Mouse (Mus musculus) MEL (cell line): ENCODE results near the gene Entpd5. TPM values are rescaled to one million over a fixed set of nuclear protein-coding genes. Genes with fewer than 3 reads are reported as not detected.

Source experiments
- DNase-seq: peaks from one replicate; pipeline ENCODE4 v3.0.0; 2011; ENCODE audit warnings: low read depth, low spot score
- H3K27ac ChIP-seq: 2 replicates; pipeline ENCODE4 v1.5.1; 2012; ENCODE audit warnings: low read depth, mild to moderate bottlenecking, control low read depth, low read length, moderate library complexity; ENCODE audit not compliant: control insufficient read depth
- H3K27me3 ChIP-seq, 2 experiments: fragments of 150-350 bp in 1 of 2; sonication (generic) in 1 of 2; 2 replicates each; pipeline ENCODE4 v1.6.1; 2012; ENCODE audit warnings: low read length in 2 of 2, mild to moderate bottlenecking in 2 of 2, improper control_type of control experiment in 1 of 2, moderate library complexity in 1 of 2; ENCODE audit not compliant: insufficient read depth in 2 of 2, control insufficient read depth in 1 of 2
- H3K36me3 ChIP-seq, 2 experiments: 2 replicates each; pipeline ENCODE4 v1.6.1; 2012 to 2014; ENCODE audit warnings: low read length in 2 of 2, improper control_type of control experiment in 1 of 2, inconsistent platforms in 1 of 2, mild to moderate bottlenecking in 1 of 2; ENCODE audit not compliant: insufficient read depth in 2 of 2, control insufficient read depth in 1 of 2
- H3K4me1 ChIP-seq, 2 experiments: fragments of 150-350 bp in 1 of 2; sonication (generic) in 1 of 2; 2 replicates each; pipeline ENCODE4 v1.6.1; 2012; ENCODE audit warnings: low read length in 2 of 2, improper control_type of control experiment in 1 of 2, mild to moderate bottlenecking in 1 of 2; ENCODE audit not compliant: insufficient read depth in 2 of 2, control insufficient read depth in 1 of 2
- H3K4me3 ChIP-seq, 2 experiments: fragments of 150-350 bp in 1 of 2; sonication (generic) in 1 of 2; 2 replicates each; pipeline ENCODE4 v1.5.1; 2012; ENCODE audit warnings: low read depth in 2 of 2, low read length in 2 of 2, mild to moderate bottlenecking in 2 of 2, moderate library complexity in 2 of 2, control low read depth in 1 of 2, improper control_type of control experiment in 1 of 2; ENCODE audit not compliant: control insufficient read depth in 1 of 2, insufficient read depth in 1 of 2
- H3K79me2 ChIP-seq: 2 replicates; pipeline ENCODE4 v1.6.1; 2012; ENCODE audit warnings: mild to moderate bottlenecking, low read length, moderate library complexity; ENCODE audit not compliant: control insufficient read depth, poor library complexity, insufficient read depth
- H3K9ac ChIP-seq: 2 replicates; pipeline ENCODE4 v1.6.1; 2012; ENCODE audit warnings: low read depth, mild to moderate bottlenecking, control low read depth, low read length, moderate library complexity; ENCODE audit not compliant: control insufficient read depth, poor library complexity, severe bottlenecking
- H3K9me3 ChIP-seq: fragments of 150-350 bp; sonication (generic); replicated peaks from 2 replicates; pipeline ENCODE4 v1.6.1; 2012; ENCODE audit warnings: mild to moderate bottlenecking, low read length, improper control_type of control experiment, moderate library complexity; ENCODE audit not compliant: insufficient read depth
- BHLHE40 ChIP-seq: IDR thresholded peaks from 2 replicates; pipeline ENCODE4 v1.6.1; 2012; ENCODE audit warnings: low read depth, mild to moderate bottlenecking, inconsistent platforms, low read length, improper control_type of control experiment, borderline replicate concordance
- CHD2 ChIP-seq: IDR thresholded peaks from 2 replicates; pipeline ENCODE4 v1.6.1; 2011; ENCODE audit warnings: low read length, improper control_type of control experiment
- CTCF ChIP-seq, 3 experiments: IDR thresholded peaks in 2 of 3; conservative IDR thresholded peaks in 1 of 3; 2 replicates each; pipeline ENCODE4 v1.5.1; 2011 to 2012; ENCODE audit warnings: low read length in 3 of 3, low read depth in 2 of 3, mild to moderate bottlenecking in 2 of 3, improper control_type of control experiment in 1 of 3, inconsistent platforms in 1 of 3, mixed read lengths in 1 of 3, moderate library complexity in 1 of 3; ENCODE audit not compliant: control insufficient read depth in 1 of 3, insufficient read depth in 1 of 3, poor library complexity in 1 of 3, severe bottlenecking in 1 of 3
- ELF1 ChIP-seq: IDR thresholded peaks from 2 replicates; pipeline ENCODE4 v1.6.1; 2014; ENCODE audit warnings: low read depth, mild to moderate bottlenecking, inconsistent platforms, low read length, improper control_type of control experiment, moderate library complexity
- EP300 ChIP-seq, 2 experiments: IDR thresholded peaks; 2 replicates each; pipeline ENCODE4 v1.6.1; 2011; ENCODE audit warnings: improper control_type of control experiment in 2 of 2, low read length in 2 of 2, low read depth in 1 of 2, mild to moderate bottlenecking in 1 of 2
- GATA1 ChIP-seq: IDR thresholded peaks from 2 replicates; pipeline ENCODE4 v1.6.1; 2011; ENCODE audit warnings: low read depth, low read length, improper control_type of control experiment
- HCFC1 ChIP-seq: IDR thresholded peaks from 2 replicates; pipeline ENCODE4 v1.6.1; 2012; ENCODE audit warnings: low read depth, mild to moderate bottlenecking, inconsistent platforms, low read length, improper control_type of control experiment, moderate library complexity
- KAT2A ChIP-seq: conservative IDR thresholded peaks from 2 replicates; pipeline ENCODE4 v1.6.1; 2012; ENCODE audit warnings: low read depth, low read length, improper control_type of control experiment, inconsistent platforms
- MAX ChIP-seq: IDR thresholded peaks from 2 replicates; pipeline ENCODE4 v1.6.1; 2011; ENCODE audit warnings: low read length, improper control_type of control experiment
- MEF2A ChIP-seq: IDR thresholded peaks from 2 replicates; pipeline ENCODE4 v1.6.1; 2014; ENCODE audit warnings: low read depth, mild to moderate bottlenecking, inconsistent platforms, low read length, improper control_type of control experiment; ENCODE audit not compliant: poor library complexity, insufficient replicate concordance, severe bottlenecking; ENCODE audit errors: extremely low read depth
- MXI1 ChIP-seq: IDR thresholded peaks from 2 replicates; pipeline ENCODE4 v1.6.1; 2011; ENCODE audit warnings: mild to moderate bottlenecking, low read depth, low read length, improper control_type of control experiment
- MYB ChIP-seq: IDR thresholded peaks from 2 replicates; pipeline ENCODE4 v1.6.1; 2011; ENCODE audit warnings: mild to moderate bottlenecking, low read depth, low read length, improper control_type of control experiment
- MYC ChIP-seq: IDR thresholded peaks from 2 replicates; pipeline ENCODE4 v1.6.1; 2011; ENCODE audit warnings: low read depth, mild to moderate bottlenecking, low read length, improper control_type of control experiment, moderate library complexity
- NELFE ChIP-seq: IDR thresholded peaks from 2 replicates; pipeline ENCODE4 v1.6.1; 2011; ENCODE audit warnings: low read depth, low read length, improper control_type of control experiment
- NRF1 ChIP-seq: IDR thresholded peaks from 2 replicates; pipeline ENCODE4 v1.6.1; 2014; ENCODE audit warnings: low read depth, mild to moderate bottlenecking, inconsistent platforms, low read length, improper control_type of control experiment, moderate library complexity; ENCODE audit not compliant: poor library complexity, insufficient read depth, severe bottlenecking
- POLR2A ChIP-seq, 2 experiments: IDR thresholded peaks; 2 replicates each; pipeline ENCODE4 v1.6.1; 2011 to 2012; ENCODE audit warnings: low read length in 2 of 2, mild to moderate bottlenecking in 2 of 2, control low read depth in 1 of 2, improper control_type of control experiment in 1 of 2, low read depth in 1 of 2, moderate library complexity in 1 of 2; ENCODE audit not compliant: control insufficient read depth in 1 of 2, insufficient read depth in 1 of 2, poor library complexity in 1 of 2
- POLR2AphosphoS2 ChIP-seq: IDR thresholded peaks from 2 replicates; pipeline ENCODE4 v1.6.1; 2011; ENCODE audit warnings: low read length, improper control_type of control experiment
- RCOR1 ChIP-seq: IDR thresholded peaks from 2 replicates; pipeline ENCODE4 v1.6.1; 2012; ENCODE audit warnings: low read depth, mild to moderate bottlenecking, inconsistent platforms, low read length, improper control_type of control experiment
- SIN3A ChIP-seq: IDR thresholded peaks from 2 replicates; pipeline ENCODE4 v1.6.1; 2012; ENCODE audit warnings: low read length, improper control_type of control experiment, inconsistent platforms
- SMC3 ChIP-seq: IDR thresholded peaks from 2 replicates; pipeline ENCODE4 v1.6.1; 2011; ENCODE audit warnings: low read depth, low read length, improper control_type of control experiment
- TBP ChIP-seq: IDR thresholded peaks from 2 replicates; pipeline ENCODE4 v1.8.0; 2011; ENCODE audit warnings: low read depth, low read length, improper control_type of control experiment
- TCF12 ChIP-seq: IDR thresholded peaks from 2 replicates; pipeline ENCODE4 v1.6.1; 2014; ENCODE audit warnings: low read depth, mild to moderate bottlenecking, inconsistent platforms, low read length, improper control_type of control experiment, moderate library complexity
- USF1 ChIP-seq: IDR thresholded peaks from 2 replicates; pipeline ENCODE4 v1.6.1; 2014; ENCODE audit warnings: low read depth, mild to moderate bottlenecking, inconsistent platforms, low read length, improper control_type of control experiment, moderate library complexity
- ZKSCAN1 ChIP-seq: IDR thresholded peaks from 2 replicates; pipeline ENCODE4 v1.6.1; 2012; ENCODE audit warnings: low read depth, mild to moderate bottlenecking, inconsistent platforms, low read length, improper control_type of control experiment, moderate library complexity
- ZMIZ1 ChIP-seq: IDR thresholded peaks from 2 replicates; pipeline ENCODE4 v1.6.1; 2012; ENCODE audit warnings: low read depth, mild to moderate bottlenecking, inconsistent platforms, low read length, improper control_type of control experiment, moderate library complexity
- ZNF384 ChIP-seq: IDR thresholded peaks from 2 replicates; pipeline ENCODE4 v1.6.1; 2012; ENCODE audit warnings: low read depth, mild to moderate bottlenecking, inconsistent platforms, low read length, improper control_type of control experiment
- polyA plus RNA-seq, 2 experiments: library from polyadenylated mRNA; stranded (reverse) in 1 of 2; unstranded in 1 of 2; fragments of >175 nt in 1 of 2; fragments of >200 nt in 1 of 2; gene quantifications; 2 replicates each; pipeline versions ENCODE4 v1.2.1 to v1.2.4; 2012; ENCODE audit warnings: low replicate concordance in 2 of 2, low read depth in 1 of 2; ENCODE audit not compliant: insufficient read length in 2 of 2, insufficient read depth in 1 of 2, missing spikeins in 1 of 2
- total RNA-seq: library from RNA; depleted of rRNA; stranded (reverse); fragments of 300-350 nt; gene quantifications from 2 replicates; pipeline ENCODE4 v1.2.3, GENCODE M21; 2012

Entpd5 gene
- total and polyA plus RNA-seq, 3 experiments, result 5.7 to 12.8 TPM; not detected in 1

- peaks cover 0 to 36% of the 10 kb centered on the region in 2 experiments; a peak in 3 of 4 replicates for H3K36me3 ChIP-seq
- peak within 1 kb of the TSS; percentile 84 to 90 for H3K4me3 ChIP-seq
- peaks cover 13 to 30% of the 10 kb centered on the region in 2 experiments for H3K4me1 ChIP-seq
- no peaks in the 10 kb centered on the region for H3K9me3 ChIP-seq
- no peaks in the 10 kb centered on the region for H3K27me3 ChIP-seq
- peak; percentile 99 for DNase-seq
- TF ChIP-seq KAT2A (peak; percentile 87), TCF12 (0 out of 2 replicates have a peak, but pooled peaks have one; percentile 17), GATA1 (no peak), ELF1 (peak; percentile 83), MYB (0 out of 2 replicates have a peak, but pooled peaks have one; percentile 47), RCOR1 (no peak), USF1 (no peak), TBP (peak; percentile 71; the same call in 1 of the 2 replicates), NRF1 (peak; percentile 59), HCFC1 (peak; percentile 95), CTCF (IDR thresholded peaks at IDR 0.05 in 2 of 3, conservative IDR thresholded peaks at IDR 0.05 in 1 of 3; ENCODE audit: control insufficient read depth in 1 of 3, insufficient read depth in 1 of 3, low read depth in 2 of 3, low read length in 3 of 3, poor library complexity in 1 of 3, severe bottlenecking in 1 of 3) (no peak; a peak in 1 of 6 replicates), SIN3A (peak; percentile 100), ZNF384 (no peak), NELFE (peak; percentile 76), CHD2 (peak; percentile 85), ZKSCAN1 (no peak), BHLHE40 (no peak), EP300 (IDR thresholded peaks at IDR 0.05; ENCODE audit: low read depth in 1 of 2, low read length in 2 of 2) (no peak), SMC3 (no peak), MYC (peak; percentile 59; the same call in 1 of the 2 replicates), POLR2A (IDR thresholded peaks at IDR 0.05; ENCODE audit: control insufficient read depth in 1 of 2, insufficient read depth in 1 of 2, low read depth in 1 of 2, low read length in 2 of 2, poor library complexity in 1 of 2) (peak; percentile 83 to 92), POLR2AphosphoS2 (peak; percentile 58; the same call in 1 of the 2 replicates), MAX (no peak; the same call in none of the 2 replicates), MXI1 (peak; percentile 96), ZMIZ1 (0 out of 2 replicates have a peak, but pooled peaks have one; percentile 12), MEF2A (no peak)
- peak within 1 kb of the TSS; percentile 66 for H3K27ac ChIP-seq
- H3K9ac ChIP-seq, result peak within 1 kb of the TSS; percentile 87
- H3K79me2 ChIP-seq, result peaks cover 30% of the 10 kb centered on the region
These were observed 47.0 kb downstream of the Entpd5 start, which contains the start of the genes Coq6 and Fam161b for GRCm38 (mm10) chr12:84361555-84362489. TSS of gene Coq6 (plus strand) at chr12:84361657. TSS of gene Fam161b (minus strand) at chr12:84361833.
